22 mouse cellular contexts compared by ENCODE assay signal in the genomic region with DNA sequence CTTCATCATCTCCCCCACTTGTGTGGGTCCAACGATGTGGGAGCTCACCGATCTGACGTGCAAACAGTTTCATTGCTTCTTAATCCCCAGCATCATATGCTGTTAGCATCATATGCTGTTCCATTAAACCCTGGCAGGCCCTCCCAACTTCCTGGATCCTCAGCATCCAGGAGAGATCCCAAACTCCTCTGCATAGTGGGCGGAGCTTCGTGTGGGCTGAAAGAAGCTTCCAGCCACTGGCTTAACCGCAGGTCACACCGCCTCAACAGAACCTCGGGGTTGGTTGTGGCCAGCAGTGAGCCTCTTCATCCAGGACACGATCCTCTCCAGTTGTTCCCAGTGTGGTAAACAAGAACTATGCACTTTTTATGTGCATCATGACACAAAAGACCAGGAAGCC.
"Had no signal": no experiment of that assay in that cellular context is flagged by ENCODE, and none has a peak within 500 bp of the region (broad histone marks: within the 10 kb centered on the region; RNA-seq: fewer than 3 reads in every experiment).

No protein-coding gene starts in this region.

- H3K27ac ChIP-seq: gastrocnemius, adult 2 months; heart, adult 2 months; heart, embryonic 10.5 days; hindbrain, embryonic 10.5 days; hindbrain, embryonic 12.5 days; hindbrain, embryonic 14.5 days; intestine, embryonic 15.5 days; limb, embryonic 13.5 days; limb, embryonic 15.5 days; liver, embryonic 12.5 days; liver, embryonic 14.5 days had no signal

- H3K9me3 ChIP-seq: heart, embryonic 10.5 days; heart, embryonic 12.5 days; hindbrain, embryonic 10.5 days; hindbrain, embryonic 12.5 days; intestine, embryonic 15.5 days; limb, embryonic 13.5 days; limb, embryonic 15.5 days; liver, embryonic 12.5 days had no signal

- H3K4me1 ChIP-seq: hindbrain, embryonic 10.5 days; intestine, embryonic 15.5 days; limb, embryonic 13.5 days; liver, embryonic 12.5 days had no signal

- H3K27me3 ChIP-seq: heart, embryonic 12.5 days; hindbrain, embryonic 12.5 days; intestine, embryonic 15.5 days; limb, embryonic 13.5 days; limb, embryonic 15.5 days; liver, embryonic 12.5 days had no signal

- H3K4me3 ChIP-seq: gastrocnemius, adult 2 months; heart, adult 2 months; heart, embryonic 10.5 days; heart, embryonic 12.5 days; hindbrain, embryonic 10.5 days; hindbrain, embryonic 12.5 days; intestine, embryonic 15.5 days; limb, embryonic 13.5 days; limb, embryonic 15.5 days; liver, embryonic 12.5 days had no signal

- DNase-seq: gastrocnemius, adult 2 months; gastrocnemius, postnatal 10 days; gastrocnemius, postnatal 25 days; heart, adult 2 months; heart, postnatal 10 days; heart, postnatal 4 days; kidney, adult 11 months; kidney, adult 2 months; kidney, postnatal 14 days; kidney, postnatal 36 days; layer of hippocampus, adult 9-11 months; layer of hippocampus, postnatal 36 days had no signal
